Mouse (Mus musculus) bone marrow macrophage, adult 2 months (primary cell): ENCODE measurements around the gene Rap2c. TPM values are rescaled to one million over a fixed set of nuclear protein-coding genes. Genes with fewer than 3 reads are reported as not detected.

Source experiments
- H3K27ac ChIP-seq: 2 replicates; pipeline ENCODE4 v1.5.1; 2012; ENCODE audit warnings: low read depth, low read length; ENCODE audit not compliant: insufficient read depth
- H3K4me1 ChIP-seq: 2 replicates; pipeline ENCODE4 v1.6.1; 2012; ENCODE audit warnings: low read length; ENCODE audit not compliant: control insufficient read depth, insufficient read depth
- H3K4me3 ChIP-seq: 2 replicates; pipeline ENCODE4 v1.5.1; 2012; ENCODE audit warnings: mild to moderate bottlenecking, low read length, moderate library complexity; ENCODE audit not compliant: insufficient read depth
- CTCF ChIP-seq: IDR thresholded peaks from 2 replicates; pipeline ENCODE4 v1.5.1; 2012; ENCODE audit warnings: low read depth, mild to moderate bottlenecking, low read length, moderate library complexity
- POLR2A ChIP-seq: IDR thresholded peaks from 2 replicates; pipeline ENCODE4 v1.6.1; 2012; ENCODE audit warnings: mild to moderate bottlenecking, low read depth, low read length, borderline replicate concordance
- polyA plus RNA-seq: library from polyadenylated mRNA; stranded (reverse); fragments of >200 nt; gene quantifications from 2 replicates; pipeline ENCODE4 v1.2.4, GENCODE M21; 2012; ENCODE audit not compliant: missing spikeins, insufficient read depth, insufficient read length

The Rap2c gene
- polyA plus RNA-seq, 1 experiment = 39.6 TPM

DNA sequence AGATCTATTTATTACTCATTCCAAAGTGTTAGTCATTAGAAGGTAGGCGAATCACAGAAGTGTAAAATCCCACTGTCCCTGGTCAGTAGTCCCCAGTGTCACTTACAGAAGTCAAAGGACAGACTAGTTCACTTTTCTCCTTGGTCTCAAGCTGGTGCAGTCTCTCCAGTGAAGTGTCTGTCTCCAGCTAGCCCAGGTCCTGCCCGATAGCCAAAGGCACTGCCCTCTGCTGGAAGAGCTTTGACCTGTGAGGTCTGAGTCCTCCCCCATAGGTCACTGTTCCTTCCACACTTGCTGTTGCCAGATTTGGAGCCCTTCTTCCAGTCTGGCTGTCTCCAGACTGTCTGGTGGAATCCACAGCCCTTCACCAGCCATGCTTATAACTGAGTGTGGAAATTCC lies 2.1 kb upstream of the Rap2c start:
- peaks cover 5% of the 10 kb centered on the region for H3K4me1 ChIP-seq
- peak overlapping the region; percentile 66; the same call in 1 of the 2 replicates for H3K27ac ChIP-seq

DNA sequence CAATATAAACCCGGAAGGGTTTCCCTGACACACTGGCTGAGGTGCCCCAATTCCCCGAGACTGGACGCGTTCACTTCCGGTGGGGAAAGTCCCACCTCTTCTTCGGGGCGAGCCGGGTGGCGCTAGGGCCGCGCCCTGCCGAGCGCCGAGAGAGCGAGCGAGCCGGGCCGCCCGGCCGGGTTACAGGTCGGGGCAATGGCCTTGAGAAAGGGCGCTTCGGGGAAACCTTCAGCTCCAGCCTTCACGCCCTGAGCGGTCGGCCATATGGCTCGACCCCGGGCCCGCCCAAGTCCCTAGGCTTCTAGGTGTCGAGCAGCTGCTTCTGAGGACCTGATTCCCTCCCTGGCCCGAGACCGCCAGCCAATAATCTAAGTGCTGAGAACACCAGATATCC lies 965 bp upstream of the Rap2c start:
- H3K4me3 ChIP-seq = peak overlapping the region; percentile 66
- TF ChIP-seq CTCF = no peak
- no peak for TF ChIP-seq POLR2A
- peak overlapping the region; percentile 66 for H3K27ac ChIP-seq
- H3K4me1 ChIP-seq = peaks cover 5% of the 10 kb centered on the region

More for the DNA sequence above, 2.1 kb upstream of the Rap2c start:
- TF ChIP-seq CTCF = 0 out of 2 replicates have a peak, but pooled peaks have one; percentile 34
- no peak for TF ChIP-seq POLR2A
- no peak overlapping the region for H3K4me3 ChIP-seq

DNA sequence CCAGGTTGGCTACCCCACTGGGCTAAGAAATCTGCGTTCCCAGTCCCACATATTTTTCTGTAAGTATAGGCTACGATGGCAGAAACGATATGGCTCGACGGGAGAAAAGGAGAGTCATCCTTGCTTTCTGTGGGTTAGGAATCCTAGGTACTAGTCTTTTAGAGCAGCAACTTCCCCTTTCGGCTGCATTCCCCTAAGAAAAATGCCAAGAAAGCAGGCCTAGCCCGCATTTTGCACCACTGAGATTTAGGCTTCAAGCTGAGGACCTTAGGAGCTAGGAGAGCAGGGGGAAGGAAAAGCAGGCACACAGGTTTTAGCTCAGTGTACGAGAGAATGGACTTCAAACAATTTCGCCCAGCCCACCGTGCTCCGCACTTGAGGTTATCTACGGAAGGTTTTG lies 892 bp downstream of the Rap2c start:
- peaks cover 8% of the 10 kb centered on the region for H3K4me1 ChIP-seq
- H3K27ac ChIP-seq = peak overlapping the region; percentile 74
- no peak for TF ChIP-seq CTCF
- no peak for TF ChIP-seq POLR2A
- peak overlapping the region; percentile 62 for H3K4me3 ChIP-seq

DNA sequence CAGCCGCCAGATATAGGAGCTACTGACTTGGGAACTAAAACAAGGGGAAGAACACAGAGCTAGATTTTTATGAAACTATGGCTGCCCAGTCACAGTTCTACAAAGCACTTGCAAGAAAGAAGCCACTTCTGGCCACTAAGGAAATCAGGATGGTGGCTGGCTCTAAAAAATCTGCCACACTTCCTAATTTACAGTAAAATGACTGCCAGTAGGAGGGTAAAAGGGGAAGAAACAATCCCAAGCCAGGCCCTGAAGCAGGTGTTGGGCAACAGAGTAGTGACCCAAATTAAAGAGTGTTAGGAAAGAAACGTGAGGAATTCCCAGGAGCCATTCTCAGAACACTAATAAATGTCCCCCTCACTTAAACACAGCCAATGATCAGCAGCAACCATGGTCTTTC lies 5.5 kb downstream of the Rap2c start:
- TF ChIP-seq POLR2A (no peak), CTCF (no peak)
- no peak overlapping the region for H3K4me3 ChIP-seq

DNA sequence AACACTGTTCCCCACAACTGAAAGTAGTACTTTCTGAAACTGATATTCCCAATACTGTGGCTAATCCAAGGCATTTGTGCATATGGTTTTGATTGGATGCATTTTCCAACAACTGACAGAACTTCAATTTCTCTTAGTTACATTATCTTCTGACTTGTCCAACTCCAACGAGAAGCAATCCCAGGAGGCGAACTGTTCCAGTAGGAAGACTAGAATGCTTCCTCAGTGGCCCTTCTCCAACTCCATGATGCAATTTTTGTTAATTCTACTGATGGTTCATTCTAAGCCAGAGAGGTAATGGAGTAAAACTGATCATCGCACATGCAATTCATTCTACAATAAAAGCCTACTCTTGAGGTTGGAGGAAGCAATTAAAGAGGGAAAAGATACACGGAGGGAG lies 7.5 kb downstream of the Rap2c start:
- H3K4me3 ChIP-seq = no peak overlapping the region
- H3K27ac ChIP-seq = no peak overlapping the region
- no peak for TF ChIP-seq POLR2A
- no peak for TF ChIP-seq CTCF
- peaks cover 6% of the 10 kb centered on the region for H3K4me1 ChIP-seq

More for the DNA sequence above, 5.5 kb downstream of the Rap2c start:
- Histone ChIP-seq H3K27ac (peak overlapping the region; percentile 42), H3K4me1 (peaks cover 9% of the 10 kb centered on the region)

DNA sequence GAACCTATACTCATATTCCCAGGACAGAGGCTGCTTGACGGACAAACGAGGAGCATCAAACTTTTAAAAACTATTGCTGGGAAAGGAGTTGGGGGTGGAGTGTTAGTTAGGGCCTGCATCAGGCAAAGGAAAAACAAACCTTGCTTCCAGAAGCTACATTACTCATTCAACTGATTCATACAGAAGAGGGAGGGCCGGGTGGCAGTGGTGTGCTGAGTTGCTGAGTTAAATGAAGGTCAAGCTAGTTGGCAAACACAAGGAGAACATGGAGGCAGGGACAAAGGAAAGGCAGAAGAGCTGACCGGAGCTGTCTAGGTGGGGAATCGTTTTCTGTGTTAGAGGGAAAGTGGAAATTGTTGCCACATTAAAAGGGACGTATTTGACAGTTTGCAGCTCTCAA lies 17.0 kb downstream of the Rap2c start:
- TF ChIP-seq CTCF (no peak), POLR2A (no peak)
- Histone ChIP-seq H3K27ac (no peak overlapping the region), H3K4me1 (no peaks in the 10 kb centered on the region), H3K4me3 (no peak overlapping the region)

DNA sequence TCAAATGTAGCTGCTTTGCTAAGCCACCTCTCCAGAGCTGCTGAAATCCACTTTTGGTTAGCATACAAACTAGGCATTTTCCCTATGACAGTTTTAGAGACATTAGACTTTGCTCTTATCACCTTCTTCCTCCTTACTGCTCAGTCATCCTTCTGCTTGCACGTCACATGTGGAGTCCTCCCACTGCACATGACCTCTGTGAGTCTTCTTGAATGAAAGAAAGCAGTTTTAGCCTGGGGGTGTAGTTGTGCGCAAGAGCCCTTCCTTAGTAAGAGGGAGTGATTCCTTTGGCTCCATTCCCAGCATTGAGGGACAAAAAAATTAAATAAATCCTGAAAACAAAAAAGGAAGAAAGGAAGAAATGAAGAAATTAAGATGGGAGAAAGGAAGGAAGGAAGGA lies 22.5 kb downstream of the Rap2c start:
- no peaks in the 10 kb centered on the region for H3K4me1 ChIP-seq
- TF ChIP-seq POLR2A = no peak
- TF ChIP-seq CTCF = no peak
- no peak overlapping the region for H3K4me3 ChIP-seq
- no peak overlapping the region for H3K27ac ChIP-seq

DNA sequence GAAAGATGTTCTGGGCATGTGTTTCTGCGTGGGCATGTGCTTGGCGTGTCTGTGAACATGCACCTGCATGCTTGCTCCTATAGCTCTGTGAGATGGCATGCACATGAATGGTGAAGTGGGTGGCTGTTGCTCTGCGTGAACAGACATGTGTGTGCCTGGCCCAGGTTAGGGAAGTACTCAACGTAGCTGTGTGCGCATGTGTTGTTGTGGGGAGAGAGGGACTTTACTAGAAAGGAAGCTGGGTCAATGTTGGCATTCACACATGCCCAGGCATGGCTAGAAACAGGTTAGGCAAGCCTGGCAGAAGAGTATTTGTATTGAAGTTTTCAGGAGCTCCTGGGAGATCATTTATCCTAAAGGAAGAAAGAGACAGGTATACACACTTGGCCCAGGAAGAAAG lies 26.5 kb downstream of the Rap2c start:
- Histone ChIP-seq H3K4me1 (no peaks in the 10 kb centered on the region), H3K4me3 (no peak overlapping the region), H3K27ac (no peak overlapping the region)
- no peak for TF ChIP-seq CTCF
- no peak for TF ChIP-seq POLR2A

DNA sequence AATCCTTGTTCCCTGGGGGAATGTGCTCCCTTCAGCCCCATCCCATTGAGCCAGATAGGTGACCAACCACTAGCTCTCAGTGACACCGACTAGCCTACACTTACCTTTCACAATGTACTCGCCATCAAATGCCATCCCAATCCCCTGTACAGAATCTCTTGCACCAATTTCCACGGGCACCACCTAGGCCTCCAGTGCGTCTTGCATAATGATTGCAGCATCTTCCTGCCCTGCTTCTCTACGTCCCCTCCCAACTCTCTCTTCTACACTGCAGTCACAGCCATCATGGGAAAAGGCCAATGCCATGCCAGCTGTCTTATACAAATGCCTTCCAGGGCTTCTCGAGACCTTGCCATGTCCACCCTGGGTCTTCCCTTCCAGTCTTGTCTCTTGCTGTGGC lies 27.9 kb downstream of the Rap2c start:
- Histone ChIP-seq H3K27ac (no peak overlapping the region), H3K4me3 (no peak overlapping the region), H3K4me1 (no peaks in the 10 kb centered on the region)
- no peak for TF ChIP-seq CTCF
- no peak for TF ChIP-seq POLR2A

DNA sequence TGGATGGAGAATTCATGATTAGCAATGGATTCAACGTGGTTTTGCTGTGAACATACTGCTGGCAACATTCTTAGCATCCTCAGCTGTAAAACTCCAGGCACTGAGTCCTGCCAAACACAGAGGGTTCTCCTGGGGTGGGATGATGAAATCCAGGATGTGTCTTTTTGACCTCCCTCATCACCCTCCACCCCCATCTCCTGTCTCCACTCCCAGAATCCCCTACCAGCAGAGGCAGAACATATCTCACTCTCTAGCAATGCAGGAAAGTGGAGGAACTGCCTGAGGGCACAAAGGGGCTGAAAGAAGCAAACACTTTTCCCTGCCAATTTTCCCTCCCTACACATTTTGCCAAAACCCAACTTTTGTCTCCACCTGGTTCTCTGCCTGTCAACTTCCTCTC lies 29.2 kb downstream of the Rap2c start:
- no peak overlapping the region for H3K27ac ChIP-seq
- H3K4me1 ChIP-seq = 0 out of 2 replicates have a peak, but pooled peaks cover 2% of the 10 kb centered on the region
- TF ChIP-seq POLR2A (no peak), CTCF (no peak)
- no peak overlapping the region for H3K4me3 ChIP-seq

DNA sequence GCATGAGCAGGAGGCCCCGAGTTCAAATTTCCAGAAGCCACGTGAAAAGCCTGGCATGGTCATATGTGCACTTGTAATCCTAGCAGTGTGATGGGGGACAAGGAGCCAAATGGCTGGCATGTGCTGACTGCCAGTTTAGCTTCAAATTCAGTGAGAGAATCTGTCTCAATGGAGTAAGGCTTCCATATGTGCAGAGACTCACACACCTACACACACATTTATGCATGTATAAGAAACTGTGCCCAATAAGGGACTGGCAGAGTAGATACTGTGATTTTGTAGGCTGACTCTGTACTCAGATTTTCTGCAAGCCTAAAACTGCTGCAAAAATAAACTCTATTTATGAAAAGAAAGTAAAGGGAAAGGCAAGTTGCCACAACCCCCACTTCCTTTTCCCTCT lies 39.4 kb downstream of the Rap2c start:
- no peak for TF ChIP-seq POLR2A
- no peak for TF ChIP-seq CTCF

More for the DNA sequence above, 39.4 kb downstream of the Rap2c start:
- Histone ChIP-seq H3K4me1 (peaks cover 2% of the 10 kb centered on the region; the same call in 1 of the 2 replicates), H3K4me3 (no peak overlapping the region), H3K27ac (no peak overlapping the region)
